Mouse (Mus musculus): Measurements from ENCODE around the gene Cadps2. TPM values are rescaled to one million over a fixed set of nuclear protein-coding genes. Genes with fewer than 3 reads are reported as not detected.
A peak's percentile ranks its signal among the peaks of the same experiment; 100 is the strongest.

Gene Cadps2
- total and polyA plus RNA-seq, 2 experiments = 2.7 to 19.5 TPM

DNA sequence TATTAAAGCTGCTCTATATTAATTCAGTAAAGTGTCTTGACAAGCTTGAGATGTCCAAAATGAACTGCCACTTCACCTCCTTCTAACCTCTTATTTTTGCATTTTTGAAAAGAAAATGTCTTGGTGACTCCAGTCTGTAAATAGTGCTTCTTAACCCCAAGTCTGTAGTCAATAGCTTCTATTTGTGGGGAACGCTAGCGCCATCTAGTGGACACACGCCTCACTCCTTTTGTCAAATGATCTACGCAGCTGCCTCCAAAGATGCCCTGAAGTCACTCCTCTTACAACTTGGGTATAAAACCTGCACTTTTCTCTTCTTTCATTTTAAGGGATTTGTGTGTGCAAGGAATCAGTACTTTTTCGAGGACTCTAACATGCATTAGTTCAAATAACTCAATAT is 381.5 kb downstream of the Cadps2 start:
- Histone ChIP-seq H3K27me3 (ENCODE audit: control insufficient read depth, insufficient read depth, low read length) (no peaks in the 10 kb centered on the region), H3K36me3 (ENCODE audit: control insufficient read depth, insufficient read depth, low read length) (no peaks in the 10 kb centered on the region), H3K4me1 (ENCODE audit: control insufficient read depth, insufficient read depth, low read length) (no peaks in the 10 kb centered on the region), H3K79me2 (ENCODE audit: control insufficient read depth, insufficient read depth, low read length) (no peaks in the 10 kb centered on the region), H3K27ac (replicated peaks; ENCODE audit: insufficient read depth, low read depth, low read length) (no peak overlapping the region), H3K9ac (ENCODE audit: low read depth, low read length) (no peak overlapping the region), H3K4me3 (ENCODE audit: insufficient read depth, low read depth, low read length) (no peak overlapping the region)
- peak; percentile 66 for DNase-seq (ENCODE audit: extremely low read depth, low read depth, low spot score)
- TF ChIP-seq CTCF (IDR thresholded peaks at IDR 0.05; ENCODE audit: low read depth, low read length) (peak; percentile 60), POLR2A (IDR thresholded peaks at IDR 0.05; ENCODE audit: extremely low read depth, insufficient read depth, low read length) (no peak)
- 5% methylated on average over 5 of the region's 5 CpGs for WGBS

DNA sequence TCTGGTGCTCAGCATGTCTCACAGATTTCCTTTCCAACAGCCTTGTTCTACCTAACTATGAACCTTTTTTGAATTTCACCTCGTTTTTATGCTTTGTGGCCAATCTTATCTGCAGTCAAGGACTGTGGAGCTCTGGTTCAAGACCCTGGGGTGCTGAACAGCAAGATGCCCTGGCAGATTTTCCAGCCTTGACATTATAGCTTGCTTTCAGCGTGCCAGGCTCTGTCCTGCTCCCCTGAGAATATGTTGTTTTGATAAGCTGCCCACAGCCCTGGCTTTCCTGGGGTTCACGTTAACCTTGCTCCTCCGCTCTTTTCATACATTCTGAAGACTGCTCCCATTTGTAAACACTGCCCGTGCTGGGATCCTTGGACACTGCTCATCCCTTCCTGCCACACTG is 385.3 kb downstream of the Cadps2 start:
- H3K4me3 ChIP-seq (ENCODE audit: insufficient read depth, low read depth, low read length) = no peak overlapping the region
- WGBS = 57% methylated on average over 5 of the region's 5 CpGs

DNA sequence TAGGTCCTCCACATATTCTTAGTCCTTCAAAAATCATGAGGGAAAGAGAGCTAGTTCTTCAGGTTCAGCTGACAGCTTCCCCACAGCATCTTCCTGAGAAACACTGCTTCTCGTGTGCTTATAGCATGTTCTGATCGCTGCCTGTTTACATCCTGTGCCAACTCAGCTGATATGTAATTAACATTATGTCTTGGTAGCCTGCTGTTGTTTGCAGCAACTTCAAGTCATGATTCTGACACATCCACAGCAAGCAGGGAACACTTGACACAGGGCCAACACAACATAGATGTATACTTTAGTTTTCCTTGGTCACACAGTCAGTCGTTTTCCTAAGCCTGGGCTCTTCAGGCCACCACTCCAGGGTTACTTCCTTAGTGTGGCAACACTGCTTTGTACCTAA is 399.3 kb downstream of the Cadps2 start:
- no peaks in the 10 kb centered on the region for H3K4me1 ChIP-seq (ENCODE audit: control insufficient read depth, insufficient read depth, low read length)
- no peak overlapping the region for H3K9ac ChIP-seq (ENCODE audit: low read depth, low read length)
- H3K4me3 ChIP-seq (ENCODE audit: insufficient read depth, low read depth, low read length) = no peak overlapping the region
- H3K27me3 ChIP-seq (ENCODE audit: control insufficient read depth, insufficient read depth, low read length) = no peaks in the 10 kb centered on the region
- 75% methylated on average over 3 of the region's 3 CpGs for WGBS
- H3K36me3 ChIP-seq (ENCODE audit: control insufficient read depth, insufficient read depth, low read length) = no peaks in the 10 kb centered on the region
- TF ChIP-seq CTCF (IDR thresholded peaks at IDR 0.05; ENCODE audit: low read depth, low read length) (no peak), POLR2A (IDR thresholded peaks at IDR 0.05; ENCODE audit: extremely low read depth, insufficient read depth, low read length) (no peak)
- DNase-seq (ENCODE audit: extremely low read depth, low read depth, low spot score) = no peak
- no peak overlapping the region for H3K27ac ChIP-seq (replicated peaks; ENCODE audit: insufficient read depth, low read depth, low read length)
- H3K79me2 ChIP-seq (ENCODE audit: control insufficient read depth, insufficient read depth, low read length) = no peaks in the 10 kb centered on the region

More for the DNA sequence above, 385.3 kb downstream of the Cadps2 start:
- Histone ChIP-seq H3K27me3 (ENCODE audit: control insufficient read depth, insufficient read depth, low read length) (no peaks in the 10 kb centered on the region), H3K27ac (replicated peaks; ENCODE audit: insufficient read depth, low read depth, low read length) (no peak overlapping the region), H3K9ac (ENCODE audit: low read depth, low read length) (no peak overlapping the region), H3K79me2 (ENCODE audit: control insufficient read depth, insufficient read depth, low read length) (no peaks in the 10 kb centered on the region), H3K36me3 (ENCODE audit: control insufficient read depth, insufficient read depth, low read length) (no peaks in the 10 kb centered on the region), H3K4me1 (ENCODE audit: control insufficient read depth, insufficient read depth, low read length) (no peaks in the 10 kb centered on the region)
- TF ChIP-seq CTCF (IDR thresholded peaks at IDR 0.05; ENCODE audit: low read depth, low read length) (no peak), POLR2A (IDR thresholded peaks at IDR 0.05; ENCODE audit: extremely low read depth, insufficient read depth, low read length) (no peak)
- DNase-seq (ENCODE audit: extremely low read depth, low read depth, low spot score) = no peak

DNA sequence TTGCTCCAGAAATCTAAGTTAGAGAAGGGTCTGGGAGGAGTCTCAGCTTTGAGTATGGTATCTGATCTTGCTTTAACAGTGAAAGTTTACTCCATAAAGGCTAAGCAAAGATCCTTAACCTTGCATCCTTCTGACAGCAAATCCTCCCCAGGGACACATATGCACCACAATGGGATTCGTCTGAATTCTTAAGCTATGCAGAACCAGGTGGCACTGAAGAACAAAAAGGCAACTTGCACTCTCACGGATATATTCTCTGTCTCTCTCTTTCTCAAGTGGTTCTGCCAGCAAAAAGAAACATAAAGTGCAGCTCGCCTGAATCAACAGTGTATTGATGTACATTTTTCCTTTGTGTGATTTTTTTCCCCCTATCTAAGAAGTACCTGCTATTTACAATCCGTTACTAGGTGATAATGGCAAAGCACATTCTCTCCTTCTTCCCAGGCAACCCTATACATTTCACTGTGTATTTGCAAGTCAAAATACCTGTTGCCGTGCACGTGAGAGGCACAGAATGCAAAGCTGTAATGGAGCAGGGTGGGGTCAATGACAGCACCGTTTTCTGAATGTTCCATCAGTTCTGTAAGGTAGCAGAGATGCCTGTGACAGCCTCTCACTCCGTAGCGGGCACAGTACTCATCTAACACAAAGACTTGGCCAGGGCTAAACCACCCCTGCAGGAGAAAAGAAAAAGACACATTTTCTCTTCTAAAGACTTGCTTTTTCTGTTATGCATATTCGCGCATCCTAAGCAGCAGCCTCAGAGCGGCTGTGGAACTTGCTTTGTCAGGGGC is 428.8 kb downstream of the Cadps2 start:
- 17% methylated on average over 12 of the region's 12 CpGs for WGBS
- no peak overlapping the region for H3K4me3 ChIP-seq (ENCODE audit: insufficient read depth, low read depth, low read length)
- no peak for TF ChIP-seq POLR2A (IDR thresholded peaks at IDR 0.05; ENCODE audit: extremely low read depth, insufficient read depth, low read length)
- TF ChIP-seq CTCF (IDR thresholded peaks at IDR 0.05; ENCODE audit: low read depth, low read length) = no peak
- H3K27ac ChIP-seq (replicated peaks; ENCODE audit: insufficient read depth, low read depth, low read length) = no peak overlapping the region
- H3K27me3 ChIP-seq (ENCODE audit: control insufficient read depth, insufficient read depth, low read length) = no peaks in the 10 kb centered on the region
- H3K36me3 ChIP-seq (ENCODE audit: control insufficient read depth, insufficient read depth, low read length) = peaks cover 3% of the 10 kb centered on the region; the same call in 1 of the 2 replicates
- no peak for DNase-seq (ENCODE audit: extremely low read depth, low read depth, low spot score)
- H3K79me2 ChIP-seq (ENCODE audit: control insufficient read depth, insufficient read depth, low read length) = no peaks in the 10 kb centered on the region
- no peaks in the 10 kb centered on the region for H3K4me1 ChIP-seq (ENCODE audit: control insufficient read depth, insufficient read depth, low read length)
- H3K9ac ChIP-seq (ENCODE audit: low read depth, low read length) = no peak overlapping the region

DNA sequence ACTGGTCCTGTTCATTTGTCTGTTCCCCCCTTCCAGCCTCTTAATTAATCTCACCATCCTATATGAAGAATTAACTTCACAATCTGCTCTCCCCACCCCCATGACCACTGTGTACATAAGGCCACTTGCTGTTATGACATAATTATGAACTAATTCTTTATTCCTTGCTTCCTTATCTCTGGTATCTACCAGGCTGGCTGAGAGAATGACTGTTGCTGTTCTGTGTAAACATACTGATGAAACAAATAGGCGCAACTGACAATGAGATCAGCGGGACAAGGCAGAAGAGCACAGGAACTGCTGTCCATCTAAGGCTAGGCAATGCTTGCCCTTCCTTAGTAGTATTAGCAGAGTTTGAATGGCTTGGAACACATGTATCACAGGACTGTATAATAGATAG is 445.1 kb downstream of the Cadps2 start:
- WGBS = 30% methylated on average over 2 of the region's 2 CpGs
- Histone ChIP-seq H3K4me1 (ENCODE audit: control insufficient read depth, insufficient read depth, low read length) (peaks cover 4% of the 10 kb centered on the region; the same call in 1 of the 2 replicates), H3K79me2 (ENCODE audit: control insufficient read depth, insufficient read depth, low read length) (no peaks in the 10 kb centered on the region), H3K27me3 (ENCODE audit: control insufficient read depth, insufficient read depth, low read length) (no peaks in the 10 kb centered on the region), H3K27ac (replicated peaks; ENCODE audit: insufficient read depth, low read depth, low read length) (no peak overlapping the region), H3K9ac (ENCODE audit: low read depth, low read length) (no peak overlapping the region), H3K36me3 (ENCODE audit: control insufficient read depth, insufficient read depth, low read length) (no peaks in the 10 kb centered on the region), H3K4me3 (ENCODE audit: insufficient read depth, low read depth, low read length) (no peak overlapping the region)
- peak; percentile 75 for DNase-seq (ENCODE audit: extremely low read depth, low read depth, low spot score)
- TF ChIP-seq POLR2A (IDR thresholded peaks at IDR 0.05; ENCODE audit: extremely low read depth, insufficient read depth, low read length) = no peak
- no peak for TF ChIP-seq CTCF (IDR thresholded peaks at IDR 0.05; ENCODE audit: low read depth, low read length)

DNA sequence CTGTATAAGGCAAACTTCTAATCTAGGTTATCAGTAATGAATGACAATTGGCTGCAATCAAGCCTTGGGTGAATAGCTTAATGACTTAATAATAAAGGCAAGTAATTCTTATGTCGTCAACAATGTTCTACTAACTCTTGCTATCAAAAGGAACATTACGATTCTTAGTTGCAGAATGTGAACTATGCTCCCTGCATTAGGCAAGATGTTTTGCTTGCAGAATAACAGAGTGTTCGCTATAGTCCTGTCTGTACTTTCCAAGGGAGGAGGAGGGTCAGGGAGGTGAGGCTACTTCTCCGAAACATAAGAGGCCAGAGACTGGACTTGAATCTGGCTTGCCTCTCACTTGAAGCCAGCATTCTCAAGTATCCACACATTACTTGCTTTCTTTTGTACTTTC is 446.5 kb downstream of the Cadps2 start:
- H3K9ac ChIP-seq (ENCODE audit: low read depth, low read length) = no peak overlapping the region
- peaks cover 9% of the 10 kb centered on the region for H3K4me1 ChIP-seq (ENCODE audit: control insufficient read depth, insufficient read depth, low read length)
- H3K27me3 ChIP-seq (ENCODE audit: control insufficient read depth, insufficient read depth, low read length) = no peaks in the 10 kb centered on the region
- H3K36me3 ChIP-seq (ENCODE audit: control insufficient read depth, insufficient read depth, low read length) = no peaks in the 10 kb centered on the region
- no peak for TF ChIP-seq POLR2A (IDR thresholded peaks at IDR 0.05; ENCODE audit: extremely low read depth, insufficient read depth, low read length)
- TF ChIP-seq CTCF (IDR thresholded peaks at IDR 0.05; ENCODE audit: low read depth, low read length) = no peak
- peak overlapping the region; percentile 22; the same call in 1 of the 2 replicates for H3K27ac ChIP-seq (replicated peaks; ENCODE audit: insufficient read depth, low read depth, low read length)
- 38% methylated on average over 4 of the region's 4 CpGs for WGBS
- no peaks in the 10 kb centered on the region for H3K79me2 ChIP-seq (ENCODE audit: control insufficient read depth, insufficient read depth, low read length)
- no peak overlapping the region for H3K4me3 ChIP-seq (ENCODE audit: insufficient read depth, low read depth, low read length)
- peak; percentile 91 for DNase-seq (ENCODE audit: extremely low read depth, low read depth, low spot score)

All from liver, adult 2 months (tissue).